Mouse (Mus musculus): ENCODE results near the gene Rhod.

GRCm38 (mm10) chr19:4456227-4456626, 17.0 kb upstream of the Rhod start:
- no peak for TF ChIP-seq POLR2A (IDR thresholded peaks at IDR 0.05; ENCODE audit: low read depth, low read length)
- no peak for TF ChIP-seq CTCF (IDR thresholded peaks at IDR 0.05; ENCODE audit: borderline replicate concordance, insufficient read depth, low read length)

Measured in embryonic fibroblast, embryonic 13.5 days (primary cell).